Mouse (Mus musculus) CD4-positive naive resting alpha-beta T cell, adult 76 days (primary cell): ENCODE results near the gene Ankfy1. TPM values are rescaled to one million over a fixed set of nuclear protein-coding genes. Genes with fewer than 3 reads are reported as not detected.

ENCODE experiments used
- total RNA-seq: library from RNA; stranded (reverse); gene quantifications from one replicate; pipeline ENCODE4 v1.2.4, GENCODE M21; 2023

The Ankfy1 gene
- total RNA-seq = 74.2 TPM

GRCm38 (mm10) chr11:72689551-72690510, at the start of gene Ankfy1:
Gene Ankfy1 (plus strand): TSS chr11:72690006.

GRCm38 (mm10) chr11:72795455-72796295, 105.9 kb downstream of the Ankfy1 start, which contains the start of the genes Cyb5d2 and Zzef1:
Gene Cyb5d2 (minus strand): TSS chr11:72796142.
Gene Zzef1 (plus strand): TSS chr11:72796226.

Other genes with a start within 250 kb of the Ankfy1 start
- 161 TPM for gene Mybbp1a, start 248.7 kb upstream of the Ankfy1 start, total RNA-seq
- gene Spns2, start 200.1 kb upstream of the Ankfy1 start, total RNA-seq = 1.9 TPM
- gene Spns3, start 139.5 kb upstream of the Ankfy1 start, total RNA-seq = 1.1 TPM
- 35.7 TPM for gene Ube2g1, start 82.7 kb upstream of the Ankfy1 start, total RNA-seq
- gene Cyb5d2, start 106.1 kb downstream of the Ankfy1 start, total RNA-seq = 5.8 TPM
- 98.3 TPM for gene Zzef1, start 106.2 kb downstream of the Ankfy1 start, total RNA-seq